Mouse (Mus musculus) MEL (cell line): ENCODE measurements around the gene Spock1. TPM values are rescaled to one million over a fixed set of nuclear protein-coding genes. Genes with fewer than 3 reads are reported as not detected.

Source experiments
- DNase-seq: peaks from one replicate; pipeline ENCODE4 v3.0.0; 2011; ENCODE audit warnings: low read depth, low spot score
- H3K27ac ChIP-seq: 2 replicates; pipeline ENCODE4 v1.5.1; 2012; ENCODE audit warnings: low read depth, mild to moderate bottlenecking, control low read depth, low read length, moderate library complexity; ENCODE audit not compliant: control insufficient read depth
- H3K27me3 ChIP-seq, 2 experiments: fragments of 150-350 bp in 1 of 2; sonication (generic) in 1 of 2; 2 replicates each; pipeline ENCODE4 v1.6.1; 2012; ENCODE audit warnings: low read length in 2 of 2, mild to moderate bottlenecking in 2 of 2, improper control_type of control experiment in 1 of 2, moderate library complexity in 1 of 2; ENCODE audit not compliant: insufficient read depth in 2 of 2, control insufficient read depth in 1 of 2
- H3K36me3 ChIP-seq, 2 experiments: 2 replicates each; pipeline ENCODE4 v1.6.1; 2012 to 2014; ENCODE audit warnings: low read length in 2 of 2, improper control_type of control experiment in 1 of 2, inconsistent platforms in 1 of 2, mild to moderate bottlenecking in 1 of 2; ENCODE audit not compliant: insufficient read depth in 2 of 2, control insufficient read depth in 1 of 2
- H3K4me1 ChIP-seq, 2 experiments: fragments of 150-350 bp in 1 of 2; sonication (generic) in 1 of 2; 2 replicates each; pipeline ENCODE4 v1.6.1; 2012; ENCODE audit warnings: low read length in 2 of 2, improper control_type of control experiment in 1 of 2, mild to moderate bottlenecking in 1 of 2; ENCODE audit not compliant: insufficient read depth in 2 of 2, control insufficient read depth in 1 of 2
- H3K4me3 ChIP-seq, 2 experiments: fragments of 150-350 bp in 1 of 2; sonication (generic) in 1 of 2; 2 replicates each; pipeline ENCODE4 v1.5.1; 2012; ENCODE audit warnings: low read depth in 2 of 2, low read length in 2 of 2, mild to moderate bottlenecking in 2 of 2, moderate library complexity in 2 of 2, control low read depth in 1 of 2, improper control_type of control experiment in 1 of 2; ENCODE audit not compliant: control insufficient read depth in 1 of 2, insufficient read depth in 1 of 2
- H3K79me2 ChIP-seq: 2 replicates; pipeline ENCODE4 v1.6.1; 2012; ENCODE audit warnings: mild to moderate bottlenecking, low read length, moderate library complexity; ENCODE audit not compliant: control insufficient read depth, poor library complexity, insufficient read depth
- H3K9ac ChIP-seq: 2 replicates; pipeline ENCODE4 v1.6.1; 2012; ENCODE audit warnings: low read depth, mild to moderate bottlenecking, control low read depth, low read length, moderate library complexity; ENCODE audit not compliant: control insufficient read depth, poor library complexity, severe bottlenecking
- H3K9me3 ChIP-seq: fragments of 150-350 bp; sonication (generic); replicated peaks from 2 replicates; pipeline ENCODE4 v1.6.1; 2012; ENCODE audit warnings: mild to moderate bottlenecking, low read length, improper control_type of control experiment, moderate library complexity; ENCODE audit not compliant: insufficient read depth
- BHLHE40 ChIP-seq: IDR thresholded peaks from 2 replicates; pipeline ENCODE4 v1.6.1; 2012; ENCODE audit warnings: low read depth, mild to moderate bottlenecking, inconsistent platforms, low read length, improper control_type of control experiment, borderline replicate concordance
- CHD1 ChIP-seq: IDR thresholded peaks from 2 replicates; pipeline ENCODE4 v1.6.1; 2012; ENCODE audit warnings: low read depth, mild to moderate bottlenecking, inconsistent platforms, low read length, improper control_type of control experiment
- CHD2 ChIP-seq: IDR thresholded peaks from 2 replicates; pipeline ENCODE4 v1.6.1; 2011; ENCODE audit warnings: low read length, improper control_type of control experiment
- E2F4 ChIP-seq: IDR thresholded peaks from 2 replicates; pipeline ENCODE4 v1.6.1; 2011; ENCODE audit warnings: low read depth, low read length, improper control_type of control experiment, borderline replicate concordance
- ELF1 ChIP-seq: IDR thresholded peaks from 2 replicates; pipeline ENCODE4 v1.6.1; 2014; ENCODE audit warnings: low read depth, mild to moderate bottlenecking, inconsistent platforms, low read length, improper control_type of control experiment, moderate library complexity
- EP300 ChIP-seq, 2 experiments: IDR thresholded peaks; 2 replicates each; pipeline ENCODE4 v1.6.1; 2011; ENCODE audit warnings: improper control_type of control experiment in 2 of 2, low read length in 2 of 2, low read depth in 1 of 2, mild to moderate bottlenecking in 1 of 2
- GABPA ChIP-seq: IDR thresholded peaks from 2 replicates; pipeline ENCODE4 v1.6.1; 2012; ENCODE audit warnings: low read depth, mild to moderate bottlenecking, inconsistent platforms, low read length, improper control_type of control experiment, moderate library complexity
- GATA1 ChIP-seq: IDR thresholded peaks from 2 replicates; pipeline ENCODE4 v1.6.1; 2011; ENCODE audit warnings: low read depth, low read length, improper control_type of control experiment
- JUND ChIP-seq: IDR thresholded peaks from 2 replicates; pipeline ENCODE4 v1.6.1; 2011; ENCODE audit warnings: low read depth, mild to moderate bottlenecking, improper control_type of control experiment, low read length
- MAFK ChIP-seq: IDR thresholded peaks from 2 replicates; pipeline ENCODE4 v1.6.1; 2011; ENCODE audit warnings: low read depth, mild to moderate bottlenecking, low read length, improper control_type of control experiment, borderline replicate concordance
- MYB ChIP-seq: IDR thresholded peaks from 2 replicates; pipeline ENCODE4 v1.6.1; 2011; ENCODE audit warnings: mild to moderate bottlenecking, low read depth, low read length, improper control_type of control experiment
- MYC ChIP-seq: IDR thresholded peaks from 2 replicates; pipeline ENCODE4 v1.6.1; 2011; ENCODE audit warnings: low read depth, mild to moderate bottlenecking, low read length, improper control_type of control experiment, moderate library complexity
- NELFE ChIP-seq: IDR thresholded peaks from 2 replicates; pipeline ENCODE4 v1.6.1; 2011; ENCODE audit warnings: low read depth, low read length, improper control_type of control experiment
- NRF1 ChIP-seq: IDR thresholded peaks from 2 replicates; pipeline ENCODE4 v1.6.1; 2014; ENCODE audit warnings: low read depth, mild to moderate bottlenecking, inconsistent platforms, low read length, improper control_type of control experiment, moderate library complexity; ENCODE audit not compliant: poor library complexity, insufficient read depth, severe bottlenecking
- POLR2AphosphoS2 ChIP-seq: IDR thresholded peaks from 2 replicates; pipeline ENCODE4 v1.6.1; 2011; ENCODE audit warnings: low read length, improper control_type of control experiment
- POLR2AphosphoS5 ChIP-seq: IDR thresholded peaks from 2 replicates; pipeline ENCODE4 v1.6.1; 2012; ENCODE audit warnings: low read depth, borderline replicate concordance, mild to moderate bottlenecking, inconsistent platforms, low read length, moderate library complexity, mixed read lengths
- RCOR1 ChIP-seq: IDR thresholded peaks from 2 replicates; pipeline ENCODE4 v1.6.1; 2012; ENCODE audit warnings: low read depth, mild to moderate bottlenecking, inconsistent platforms, low read length, improper control_type of control experiment
- SIN3A ChIP-seq: IDR thresholded peaks from 2 replicates; pipeline ENCODE4 v1.6.1; 2012; ENCODE audit warnings: low read length, improper control_type of control experiment, inconsistent platforms
- SMC3 ChIP-seq: IDR thresholded peaks from 2 replicates; pipeline ENCODE4 v1.6.1; 2011; ENCODE audit warnings: low read depth, low read length, improper control_type of control experiment
- TAL1 ChIP-seq: IDR thresholded peaks from 2 replicates; pipeline ENCODE4 v1.6.1; 2012; ENCODE audit warnings: mild to moderate bottlenecking, inconsistent platforms, low read length, moderate library complexity, mixed read lengths
- TBP ChIP-seq: IDR thresholded peaks from 2 replicates; pipeline ENCODE4 v1.8.0; 2011; ENCODE audit warnings: low read depth, low read length, improper control_type of control experiment
- UBTF ChIP-seq: IDR thresholded peaks from 2 replicates; pipeline ENCODE4 v1.6.1; 2012; ENCODE audit warnings: low read depth, mild to moderate bottlenecking, inconsistent platforms, low read length, improper control_type of control experiment, moderate library complexity, borderline replicate concordance; ENCODE audit not compliant: insufficient read depth
- USF2 ChIP-seq, 2 experiments: IDR thresholded peaks; 2 replicates each; pipeline ENCODE4 v1.6.1; 2011 to 2012; ENCODE audit warnings: improper control_type of control experiment in 2 of 2, low read length in 2 of 2, borderline replicate concordance in 1 of 2, inconsistent platforms in 1 of 2, low read depth in 1 of 2, mild to moderate bottlenecking in 1 of 2; ENCODE audit not compliant: insufficient read depth in 1 of 2
- ZKSCAN1 ChIP-seq: IDR thresholded peaks from 2 replicates; pipeline ENCODE4 v1.6.1; 2012; ENCODE audit warnings: low read depth, mild to moderate bottlenecking, inconsistent platforms, low read length, improper control_type of control experiment, moderate library complexity
- ZMIZ1 ChIP-seq: IDR thresholded peaks from 2 replicates; pipeline ENCODE4 v1.6.1; 2012; ENCODE audit warnings: low read depth, mild to moderate bottlenecking, inconsistent platforms, low read length, improper control_type of control experiment, moderate library complexity
- ZNF384 ChIP-seq: IDR thresholded peaks from 2 replicates; pipeline ENCODE4 v1.6.1; 2012; ENCODE audit warnings: low read depth, mild to moderate bottlenecking, inconsistent platforms, low read length, improper control_type of control experiment
- polyA plus RNA-seq, 2 experiments: library from polyadenylated mRNA; stranded (reverse) in 1 of 2; unstranded in 1 of 2; fragments of >175 nt in 1 of 2; fragments of >200 nt in 1 of 2; gene quantifications; 2 replicates each; pipeline versions ENCODE4 v1.2.1 to v1.2.4; 2012; ENCODE audit warnings: low replicate concordance in 2 of 2, low read depth in 1 of 2; ENCODE audit not compliant: insufficient read length in 2 of 2, insufficient read depth in 1 of 2, missing spikeins in 1 of 2
- total RNA-seq: library from RNA; depleted of rRNA; stranded (reverse); fragments of 300-350 nt; gene quantifications from 2 replicates; pipeline ENCODE4 v1.2.3, GENCODE M21; 2012

The Spock1 gene
- total and polyA plus RNA-seq, 3 experiments, result not detected

GRCm38 (mm10) chr13:57812643-57813042 lies 95.5 kb downstream of the Spock1 start:
- no peak overlapping the region for H3K27ac ChIP-seq
- no peak overlapping the region for H3K9ac ChIP-seq

GRCm38 (mm10) chr13:57811253-57811652 lies 96.9 kb downstream of the Spock1 start:
- H3K9ac ChIP-seq, result no peak overlapping the region
- H3K4me1 ChIP-seq, result no peaks in the 10 kb centered on the region
- H3K27me3 ChIP-seq, result no peaks in the 10 kb centered on the region
- no peak for DNase-seq
- H3K36me3 ChIP-seq, result no peaks in the 10 kb centered on the region
- H3K79me2 ChIP-seq, result no peaks in the 10 kb centered on the region
- TF ChIP-seq NELFE, result no peak
- TF ChIP-seq E2F4, result no peak
- TF ChIP-seq SIN3A, result no peak
- TF ChIP-seq MYB, result no peak
- TF ChIP-seq CHD1, result no peak
- TF ChIP-seq ELF1, result no peak
- no peak for TF ChIP-seq NRF1
- no peak for TF ChIP-seq TAL1
- no peak for TF ChIP-seq RCOR1
- TF ChIP-seq EP300 (IDR thresholded peaks at IDR 0.05; ENCODE audit: low read depth in 1 of 2, low read length in 2 of 2), result no peak
- TF ChIP-seq JUND, result no peak
- TF ChIP-seq GABPA, result no peak
- no peak for TF ChIP-seq POLR2AphosphoS2
- TF ChIP-seq ZNF384, result no peak
- no peak for TF ChIP-seq ZKSCAN1
- TF ChIP-seq MAFK, result no peak
- no peak for TF ChIP-seq ZMIZ1
- TF ChIP-seq GATA1, result no peak
- no peak for TF ChIP-seq MYC
- H3K4me3 ChIP-seq, result no peak overlapping the region
- no peak overlapping the region for H3K27ac ChIP-seq
- H3K9me3 ChIP-seq, result no peaks in the 10 kb centered on the region

More at GRCm38 (mm10) chr13:57812643-57813042, 95.5 kb downstream of the Spock1 start:
- Histone ChIP-seq H3K9me3 (no peaks in the 10 kb centered on the region), H3K4me3 (no peak overlapping the region), H3K36me3 (no peaks in the 10 kb centered on the region), H3K27me3 (no peaks in the 10 kb centered on the region), H3K4me1 (no peaks in the 10 kb centered on the region), H3K79me2 (no peaks in the 10 kb centered on the region)
- TF ChIP-seq CHD1, result no peak
- TF ChIP-seq UBTF, result no peak
- no peak for TF ChIP-seq POLR2AphosphoS5
- TF ChIP-seq TBP, result no peak
- no peak for TF ChIP-seq EP300 (IDR thresholded peaks at IDR 0.05; ENCODE audit: low read depth in 1 of 2, low read length in 2 of 2)
- no peak for TF ChIP-seq CHD2
- no peak for TF ChIP-seq BHLHE40
- TF ChIP-seq USF2 (IDR thresholded peaks at IDR 0.05; ENCODE audit: borderline replicate concordance in 1 of 2, insufficient read depth in 1 of 2, low read depth in 1 of 2, low read length in 2 of 2), result no peak
- no peak for TF ChIP-seq RCOR1
- no peak for TF ChIP-seq SMC3
- TF ChIP-seq E2F4, result no peak
- no peak for TF ChIP-seq NRF1
- TF ChIP-seq ELF1, result no peak
- DNase-seq, result no peak
